7 mouse cellular contexts compared by ENCODE assay signal in genomic region chr11:72607469-72608070, GRCm38 (mm10). TPM values are rescaled to one million over a fixed set of nuclear protein-coding genes. Genes with fewer than 3 reads are reported as not detected.
DNase-seq lines count a peak whose midpoint lies in the region; ATAC-seq lines count a peak whose summit lies in the region.

No protein-coding gene starts in this region.

- H3K9ac ChIP-seq in limb, embryonic 13.5 days: peak overlapping the region; percentile 97
- H3K9ac ChIP-seq in midbrain, embryonic 12.5 days (replicated peaks): peak overlapping the region; percentile 96

- H3K9me3 ChIP-seq in limb, embryonic 13.5 days: no peaks in the 10 kb centered on the region
- H3K9me3 ChIP-seq in midbrain, embryonic 12.5 days: no peaks in the 10 kb centered on the region

- H3K27me3 ChIP-seq in limb, embryonic 13.5 days: no peaks in the 10 kb centered on the region
- no peaks in the 10 kb centered on the region for H3K27me3 ChIP-seq in midbrain, embryonic 12.5 days

- DNase-seq in ZHBTc4 (ENCODE audit: low read depth, low spot score): peak; percentile 91
- peak; percentile 28 to 63 for DNase-seq in cerebellum, postnatal 4 days (ENCODE audit: low spot score in 2 of 2)
- peak; percentile 87 for DNase-seq in gastrocnemius, postnatal 14 days
- DNase-seq in induced T-regulatory cell, adult 2 months (ENCODE audit: low read depth): peak; percentile 81
- peak; percentile 54 to 62 for DNase-seq in spleen, postnatal 14 days (ENCODE audit: low spot score in 2 of 2)

- H3K4me1 ChIP-seq in limb, embryonic 13.5 days: peaks cover 7% of the 10 kb centered on the region
- peaks cover 10% of the 10 kb centered on the region for H3K4me1 ChIP-seq in midbrain, embryonic 12.5 days

- peak overlapping the region; percentile 95 for H3K4me3 ChIP-seq in limb, embryonic 13.5 days
- H3K4me3 ChIP-seq in midbrain, embryonic 12.5 days: peak overlapping the region; percentile 88

- ATAC-seq in limb, embryonic 13.5 days (ENCODE audit: low FRiP score, low read depth): peak; percentile 51
- ATAC-seq in midbrain, embryonic 12.5 days (ENCODE audit: low FRiP score, low read depth): peak; percentile 56

- intact Hi-C loops in gastrocnemius, postnatal 14 days (cut with DNase I; ENCODE audit: low total_unique reads): no loop called here

- peak overlapping the region; percentile 99 for H3K27ac ChIP-seq in limb, embryonic 13.5 days
- peak overlapping the region; percentile 96 for H3K27ac ChIP-seq in midbrain, embryonic 12.5 days (replicated peaks)

- peak overlapping the region; percentile 66 for H3K4me2 ChIP-seq in limb, embryonic 13.5 days (replicated peaks)
- H3K4me2 ChIP-seq in midbrain, embryonic 12.5 days (replicated peaks): peak overlapping the region; percentile 59

- no peaks in the 10 kb centered on the region for H3K36me3 ChIP-seq in limb, embryonic 13.5 days
- no peaks in the 10 kb centered on the region for H3K36me3 ChIP-seq in midbrain, embryonic 12.5 days

- under 1% methylated on average over 73 of the region's 79 CpGs for WGBS in limb, embryonic 13.5 days
- under 1% methylated on average over 72 of the region's 79 CpGs for WGBS in midbrain, embryonic 12.5 days

RNA-seq across cellular contexts. Expression of gene Ube2g1, which starts 0.5 kb away (rescaled TPM):
- 10 to 100 TPM; 55.2 to 55.7 TPM for total RNA-seq in gastrocnemius, postnatal 14 days (2021)
- 80.2 and 84.5 TPM in 2 replicates for polyA plus RNA-seq in limb, embryonic 13.5 days (2015; fragmentation: Nextera tagmentation; extraction: Ambion mirVana)
- polyA plus RNA-seq in midbrain, embryonic 12.5 days (2016; fragmentation: Nextera tagmentation; extraction: Ambion mirVana): 113 and 116 TPM in 2 replicates

RNA-seq across cellular contexts. Expression of gene Spns3, which starts 57.3 kb away (rescaled TPM):
- total RNA-seq in gastrocnemius, postnatal 14 days (2021): under 1 TPM in 1 of 2 experiments, not detected in 1; 0.10 TPM
- 0.14 and 0.20 TPM in 2 replicates for polyA plus RNA-seq in limb, embryonic 13.5 days (2015; fragmentation: Nextera tagmentation; extraction: Ambion mirVana)
- 0.09 and 0.10 TPM in 2 replicates for polyA plus RNA-seq in midbrain, embryonic 12.5 days (2016; fragmentation: Nextera tagmentation; extraction: Ambion mirVana)

Comparison
In these comparisons a context has a peak if more than half of its experiments do, and no peak if none do; other contexts are left out.
1. Peak in every context shown above with its lines: DNase-seq, ATAC-seq, H3K4me3 ChIP-seq and H3K27ac ChIP-seq.